Mouse (Mus musculus): Measurements from ENCODE around the gene Olfr450. TPM values are rescaled to one million over a fixed set of nuclear protein-coding genes. Genes with fewer than 3 reads are reported as not detected.

Gene Olfr450
- polyA plus RNA-seq (2012; rRNA removed) = not detected in 2 replicates

GRCm38 (mm10) chr6:42811639-42812038 lies at the start of gene Olfr450:
Gene Olfr450, plus strand, starts transcription at chr6:42811939.

GRCm38 (mm10) chr6:42784793-42785192 lies 26.9 kb upstream of the Olfr450 start, which contains the start of gene Olfr452:
Gene Olfr452, plus strand, starts transcription at chr6:42785093.

GRCm38 (mm10) chr6:42834084-42834483 lies 22.3 kb downstream of the Olfr450 start, which contains the start of gene Olfr449:
Gene Olfr449, plus strand, starts transcription at chr6:42834384.

Other genes starting within 250 kb of the Olfr450 start
- gene Tcaf3, start 214.2 kb upstream of the Olfr450 start, polyA plus RNA-seq (2012; rRNA removed) = 0.03 TPM in 1 of 2 replicates, not detected in the other
- gene Tcaf2, start 166.7 kb upstream of the Olfr450 start, polyA plus RNA-seq (2012; rRNA removed) = 1.1 and 1.4 TPM in 2 replicates
- gene Tcaf1, start 101.9 kb upstream of the Olfr450 start, polyA plus RNA-seq (2012; rRNA removed) = 153 TPM in 2 replicates
- gene Olfr453, start 72.6 kb upstream of the Olfr450 start, polyA plus RNA-seq (2012; rRNA removed) = not detected in 2 replicates
- not detected in 2 replicates for gene Olfr38, start 55.5 kb upstream of the Olfr450 start, polyA plus RNA-seq (2012; rRNA removed)
- not detected in 2 replicates for gene Olfr452, start 26.8 kb upstream of the Olfr450 start, polyA plus RNA-seq (2012; rRNA removed)
- gene Olfr449, start 22.4 kb downstream of the Olfr450 start, polyA plus RNA-seq (2012; rRNA removed) = not detected in 2 replicates
- gene Olfr448, start 78.5 kb downstream of the Olfr450 start, polyA plus RNA-seq (2012; rRNA removed) = not detected in 2 replicates
- not detected in 2 replicates for gene Olfr447, start 96.9 kb downstream of the Olfr450 start, polyA plus RNA-seq (2012; rRNA removed)
- gene Olfr446, start 109.4 kb downstream of the Olfr450 start, polyA plus RNA-seq (2012; rRNA removed) = not detected in 2 replicates
- gene Olfr444, start 137.1 kb downstream of the Olfr450 start, polyA plus RNA-seq (2012; rRNA removed) = not detected in 2 replicates

Measured in central nervous system, embryonic 18 days (tissue).